Mouse (Mus musculus) neural tube, embryonic 13.5 days (tissue): ENCODE data around the gene Tcp11. TPM values are rescaled to one million over a fixed set of nuclear protein-coding genes. Genes with fewer than 3 reads are reported as not detected.

Experiments used
- ATAC-seq: fragments of 200-750 bp; cut with Nextera tagmentation; 2 replicates; pipeline ENCODE4 v1.8.0; 2017; ENCODE audit warnings: low read depth, mild to moderate bottlenecking, moderate TSS enrichment, moderate library complexity
- H3K27ac ChIP-seq: fragments of 300-500 bp; sonication (generic); replicated peaks from 2 replicates; pipeline ENCODE4 v1.5.1; 2015; ENCODE audit warnings: moderate library complexity, mild to moderate bottlenecking, inconsistent platforms
- H3K27me3 ChIP-seq: fragments of 300-500 bp; sonication (generic); 2 replicates; pipeline ENCODE4 v1.6.1; 2015; ENCODE audit warnings: mild to moderate bottlenecking, inconsistent platforms
- H3K36me3 ChIP-seq: fragments of 300-500 bp; sonication (generic); 2 replicates; pipeline ENCODE4 v1.6.1; 2015; ENCODE audit warnings: mild to moderate bottlenecking, inconsistent platforms
- H3K4me1 ChIP-seq: fragments of 300-500 bp; sonication (generic); replicated peaks from 2 replicates; pipeline ENCODE4 v1.6.1; 2015; ENCODE audit warnings: inconsistent platforms
- H3K4me2 ChIP-seq: fragments of 300-500 bp; sonication (generic); 2 replicates; pipeline ENCODE4 v1.6.1; 2015; ENCODE audit warnings: inconsistent platforms, mild to moderate bottlenecking, moderate library complexity
- H3K4me3 ChIP-seq: fragments of 300-500 bp; sonication (generic); 2 replicates; pipeline ENCODE4 v1.5.1; 2015; ENCODE audit warnings: mild to moderate bottlenecking, inconsistent platforms
- H3K9ac ChIP-seq: fragments of 300-500 bp; sonication (generic); 2 replicates; pipeline ENCODE4 v1.6.1; 2015; ENCODE audit warnings: moderate library complexity, mild to moderate bottlenecking, inconsistent platforms
- H3K9me3 ChIP-seq: fragments of 300-500 bp; sonication (generic); 2 replicates; pipeline ENCODE4 v1.6.1; 2016; ENCODE audit warnings: inconsistent platforms
- WGBS: fragments of 180-500 bp; shearing (Covaris S2); methylation state at CpG from one replicate; pipeline ENCODE4 v1.1.7; 2015; 5-methylcytosine and 5-hydroxymethylcytosine counted together
- polyA plus RNA-seq: library from polyadenylated mRNA; unstranded; fragments of >200 nt; fragmentation: Nextera tagmentation; extraction: Ambion mirVana; gene quantifications from 2 replicates; pipeline ENCODE4 v1.2.1, GENCODE M21; 2015

Tcp11 gene
- polyA plus RNA-seq, 1 experiment from 2014 or later, result 1.5 TPM

GRCm38 (mm10) chr17:28101902-28102319 lies 21.5 kb upstream of the Tcp11 start:
- no peaks in the 10 kb centered on the region for H3K36me3 ChIP-seq
- peaks cover 26% of the 10 kb centered on the region for H3K4me1 ChIP-seq
- H3K4me3 ChIP-seq, result no peak overlapping the region
- 22% methylated on average over 10 of the region's 10 CpGs for WGBS
- no peaks in the 10 kb centered on the region for H3K27me3 ChIP-seq
- no peaks in the 10 kb centered on the region for H3K9me3 ChIP-seq
- ATAC-seq, result peak; percentile 25; the same call in 1 of the 2 replicates
- peak overlapping the region; percentile 35; the same call in 1 of the 2 replicates for H3K9ac ChIP-seq
- 0 out of 2 replicates have a peak overlapping the region, but pooled peaks have one; percentile 9 for H3K4me2 ChIP-seq
- H3K27ac ChIP-seq, result peak overlapping the region; percentile 84

GRCm38 (mm10) chr17:28101284-28101887 lies 20.9 kb upstream of the Tcp11 start:
- Histone ChIP-seq H3K9ac (no peak overlapping the region), H3K36me3 (no peaks in the 10 kb centered on the region), H3K4me3 (no peak overlapping the region), H3K27me3 (no peaks in the 10 kb centered on the region), H3K4me2 (no peak overlapping the region), H3K27ac (peak overlapping the region; percentile 84), H3K4me1 (peaks cover 24% of the 10 kb centered on the region), H3K9me3 (no peaks in the 10 kb centered on the region)
- 19% methylated on average over 12 of the region's 12 CpGs for WGBS
- peak; percentile 89 for ATAC-seq

- H3K4me2 ChIP-seq, result no peak overlapping the region
- H3K4me1 ChIP-seq, result peaks cover 24% of the 10 kb centered on the region
- H3K36me3 ChIP-seq, result no peaks in the 10 kb centered on the region
- H3K9me3 ChIP-seq, result no peaks in the 10 kb centered on the region
- 88% methylated on average over 1 of the region's 1 CpGs for WGBS
- H3K27me3 ChIP-seq, result no peaks in the 10 kb centered on the region
- ATAC-seq, result no peak
- H3K4me3 ChIP-seq, result no peak overlapping the region
- H3K9ac ChIP-seq, result no peak overlapping the region
- H3K27ac ChIP-seq, result peak overlapping the region; percentile 84
Measured at GRCm38 (mm10) chr17:28100669-28101068, 20.2 kb upstream of the Tcp11 start.

GRCm38 (mm10) chr17:28099086-28099485 lies 18.6 kb upstream of the Tcp11 start:
- no peak overlapping the region for H3K4me3 ChIP-seq
- H3K27me3 ChIP-seq, result no peaks in the 10 kb centered on the region
- H3K9me3 ChIP-seq, result no peaks in the 10 kb centered on the region
- H3K4me2 ChIP-seq, result no peak overlapping the region
- H3K9ac ChIP-seq, result 0 out of 2 replicates have a peak overlapping the region, but pooled peaks have one; percentile 17
- no peak for ATAC-seq
- WGBS, result 13% methylated on average over 3 of the region's 3 CpGs
- peaks cover 24% of the 10 kb centered on the region for H3K4me1 ChIP-seq
- no peaks in the 10 kb centered on the region for H3K36me3 ChIP-seq
- H3K27ac ChIP-seq, result no peak overlapping the region

GRCm38 (mm10) chr17:28097308-28097707 lies 16.9 kb upstream of the Tcp11 start:
- H3K4me3 ChIP-seq, result no peak overlapping the region
- H3K9ac ChIP-seq, result no peak overlapping the region
- peaks cover 23% of the 10 kb centered on the region for H3K4me1 ChIP-seq
- H3K27me3 ChIP-seq, result no peaks in the 10 kb centered on the region
- no peak overlapping the region for H3K27ac ChIP-seq
- whole genome bisulfite sequencing, result 89% methylated on average over 13 of the region's 13 CpGs
- no peak overlapping the region for H3K4me2 ChIP-seq
- no peak for ATAC-seq
- no peaks in the 10 kb centered on the region for H3K36me3 ChIP-seq
- H3K9me3 ChIP-seq, result 0 out of 2 replicates have a peak, but pooled peaks cover 2% of the 10 kb centered on the region

- Histone ChIP-seq H3K36me3 (no peaks in the 10 kb centered on the region), H3K4me3 (no peak overlapping the region), H3K9ac (no peak overlapping the region), H3K4me1 (peaks cover 14% of the 10 kb centered on the region), H3K9me3 (0 out of 2 replicates have a peak, but pooled peaks cover 3% of the 10 kb centered on the region), H3K27me3 (no peaks in the 10 kb centered on the region), H3K27ac (no peak overlapping the region), H3K4me2 (no peak overlapping the region)
- 83% methylated on average over 10 of the region's 10 CpGs for WGBS
- ATAC-seq, result no peak
Measured at GRCm38 (mm10) chr17:28096418-28096817, 16.0 kb upstream of the Tcp11 start.

- Histone ChIP-seq H3K27ac (no peak overlapping the region), H3K27me3 (no peaks in the 10 kb centered on the region), H3K4me1 (peaks cover 6% of the 10 kb centered on the region; the same call in 1 of the 2 replicates), H3K9me3 (0 out of 2 replicates have a peak, but pooled peaks cover 3% of the 10 kb centered on the region), H3K9ac (no peak overlapping the region), H3K4me3 (no peak overlapping the region), H3K36me3 (no peaks in the 10 kb centered on the region), H3K4me2 (no peak overlapping the region)
- ATAC-seq, result no peak
- WGBS, result 78% methylated on average over 3 of the region's 3 CpGs
Measured at GRCm38 (mm10) chr17:28093837-28094236, 13.4 kb upstream of the Tcp11 start.

- 0 out of 2 replicates have a peak, but pooled peaks cover 3% of the 10 kb centered on the region for H3K9me3 ChIP-seq
- no peak overlapping the region for H3K27ac ChIP-seq
- H3K27me3 ChIP-seq, result no peaks in the 10 kb centered on the region
- 90% methylated on average over 2 of the region's 2 CpGs for WGBS
- ATAC-seq, result no peak
- no peak overlapping the region for H3K4me2 ChIP-seq
- no peaks in the 10 kb centered on the region for H3K36me3 ChIP-seq
- no peak overlapping the region for H3K4me3 ChIP-seq
- H3K9ac ChIP-seq, result no peak overlapping the region
- no peaks in the 10 kb centered on the region for H3K4me1 ChIP-seq
Measured at GRCm38 (mm10) chr17:28092297-28092696, 11.9 kb upstream of the Tcp11 start.

GRCm38 (mm10) chr17:28088718-28089117 lies 8.3 kb upstream of the Tcp11 start:
- no peak overlapping the region for H3K4me2 ChIP-seq
- no peaks in the 10 kb centered on the region; the same call in 1 of the 2 replicates for H3K27me3 ChIP-seq
- H3K36me3 ChIP-seq, result no peaks in the 10 kb centered on the region
- no peak overlapping the region for H3K27ac ChIP-seq
- WGBS, result 91% methylated on average over 6 of the region's 6 CpGs
- no peak for ATAC-seq
- no peak overlapping the region for H3K4me3 ChIP-seq
- H3K9ac ChIP-seq, result no peak overlapping the region
- peaks cover 6% of the 10 kb centered on the region for H3K4me1 ChIP-seq
- H3K9me3 ChIP-seq, result 0 out of 2 replicates have a peak, but pooled peaks cover 3% of the 10 kb centered on the region

- Histone ChIP-seq H3K27me3 (no peaks in the 10 kb centered on the region; the same call in 1 of the 2 replicates), H3K36me3 (no peaks in the 10 kb centered on the region), H3K9me3 (0 out of 2 replicates have a peak, but pooled peaks cover 3% of the 10 kb centered on the region), H3K4me2 (no peak overlapping the region), H3K9ac (peak overlapping the region; percentile 38; the same call in 1 of the 2 replicates), H3K4me1 (peaks cover 6% of the 10 kb centered on the region), H3K4me3 (no peak overlapping the region), H3K27ac (no peak overlapping the region)
- 22% methylated on average over 5 of the region's 5 CpGs for WGBS
- ATAC-seq, result no peak
Measured at GRCm38 (mm10) chr17:28087430-28087829, 7.0 kb upstream of the Tcp11 start.

- 0 out of 2 replicates have a peak overlapping the region, but pooled peaks have one; percentile 5 for H3K4me3 ChIP-seq
- peaks cover 11% of the 10 kb centered on the region for H3K4me1 ChIP-seq
- H3K27me3 ChIP-seq, result no peaks in the 10 kb centered on the region; the same call in 1 of the 2 replicates
- H3K9me3 ChIP-seq, result no peaks in the 10 kb centered on the region
- peak; percentile 16; the same call in 1 of the 2 replicates for ATAC-seq
- H3K36me3 ChIP-seq, result no peaks in the 10 kb centered on the region
- H3K9ac ChIP-seq, result no peak overlapping the region
- peak overlapping the region; percentile 47 for H3K4me2 ChIP-seq
- 1% methylated on average over 16 of the region's 16 CpGs for WGBS
- H3K27ac ChIP-seq, result no peak overlapping the region
Measured at GRCm38 (mm10) chr17:28084964-28085363, 4.5 kb upstream of the Tcp11 start.

- Histone ChIP-seq H3K9ac (no peak overlapping the region), H3K4me2 (no peak overlapping the region), H3K4me1 (peaks cover 14% of the 10 kb centered on the region), H3K27ac (no peak overlapping the region), H3K9me3 (no peaks in the 10 kb centered on the region), H3K27me3 (no peaks in the 10 kb centered on the region; the same call in 1 of the 2 replicates), H3K36me3 (no peaks in the 10 kb centered on the region), H3K4me3 (no peak overlapping the region)
- no peak for ATAC-seq
- WGBS, result 22% methylated on average over 22 of the region's 22 CpGs
Measured at GRCm38 (mm10) chr17:28084395-28084905, 4.0 kb upstream of the Tcp11 start.
